Mouse (Mus musculus) CD8-positive naive resting alpha-beta T cell, adult 2 months (primary cell): Measurements from ENCODE around the gene Olfr670.
"Not testable (repeated sequence)": the region's sequence is repeated elsewhere in the genome, so short reads cannot be mapped to it uniquely, and the experiment has no call there.

Source experiments
- DNase-seq, 2 experiments: peaks; one replicate each; pipeline ENCODE4 v3.0.0; 2022; ENCODE audit warnings: low read depth in 2 of 2, low spot score in 2 of 2

Gene Olfr670

GRCm38 (mm10) chr7:104962520-104962919, at the start of gene Olfr670:
Gene Olfr670 (minus strand): TSS chr7:104962620.
- DNase-seq: no peak

- DNase-seq: no peak
Observed at GRCm38 (mm10) chr7:105001929-105002328, 39.5 kb upstream of the Olfr670 start, which contains the start of gene Olfr672. Gene Olfr672 (minus strand): TSS chr7:105002029.

DNA sequence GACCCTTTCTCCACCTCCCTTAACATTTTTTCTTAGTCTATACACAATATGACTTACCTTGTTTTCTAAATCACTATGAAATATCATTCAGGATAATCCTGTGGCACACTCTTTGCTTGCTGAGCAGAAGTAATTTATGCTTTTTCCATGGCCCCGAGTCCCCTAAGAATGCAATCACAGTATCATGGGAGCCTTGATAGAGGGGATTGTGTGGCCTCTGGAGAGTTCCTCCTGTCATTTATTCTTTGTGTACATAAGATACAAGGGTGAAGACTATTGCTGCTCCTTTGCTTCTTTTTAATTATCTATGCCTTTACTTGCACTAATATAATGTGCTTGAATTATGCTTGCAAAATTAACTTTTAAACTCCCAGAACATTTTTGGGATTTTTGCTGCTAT, 16.6 kb upstream of the Olfr670 start, which contains the start of gene Olfr671:
Gene Olfr671, minus strand, starts transcription at position 101 of the 400 bp plus-strand sequence.
- DNase-seq: no peak

- not testable (repeated sequence) for DNase-seq
Observed at GRCm38 (mm10) chr7:104972507-104972906, 10.1 kb upstream of the Olfr670 start.

- not testable (repeated sequence) for DNase-seq
Observed at GRCm38 (mm10) chr7:104950234-104950633, 12.2 kb downstream of the Olfr670 start.

DNA sequence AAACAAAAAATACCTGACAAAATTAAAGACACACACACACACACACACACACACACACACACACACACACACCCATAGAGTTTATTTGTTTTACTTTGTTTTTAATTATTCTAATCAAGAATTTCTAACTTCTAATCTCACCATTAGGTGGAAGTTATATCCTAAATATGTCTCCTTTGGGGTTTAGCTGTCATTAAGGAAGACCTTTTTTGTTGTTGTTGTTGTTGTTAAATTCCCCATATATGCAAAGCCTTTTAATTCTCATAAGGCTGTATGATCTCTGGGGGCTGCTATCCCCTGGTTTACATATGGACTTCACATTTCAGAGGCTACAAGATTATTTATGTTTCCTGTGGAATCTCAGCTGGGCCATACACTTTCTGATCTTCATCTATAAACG, 28.5 kb downstream of the Olfr670 start, which contains the start of gene Olfr669:
Gene Olfr669, plus strand, starts transcription at position 301 of the 400 bp plus-strand sequence.
- DNase-seq: no peak

- DNase-seq: no peak
Observed at GRCm38 (mm10) chr7:104927957-104928356, 34.5 kb downstream of the Olfr670 start, which contains the start of gene Olfr668. Gene Olfr668 (minus strand): TSS chr7:104928057.

DNA sequence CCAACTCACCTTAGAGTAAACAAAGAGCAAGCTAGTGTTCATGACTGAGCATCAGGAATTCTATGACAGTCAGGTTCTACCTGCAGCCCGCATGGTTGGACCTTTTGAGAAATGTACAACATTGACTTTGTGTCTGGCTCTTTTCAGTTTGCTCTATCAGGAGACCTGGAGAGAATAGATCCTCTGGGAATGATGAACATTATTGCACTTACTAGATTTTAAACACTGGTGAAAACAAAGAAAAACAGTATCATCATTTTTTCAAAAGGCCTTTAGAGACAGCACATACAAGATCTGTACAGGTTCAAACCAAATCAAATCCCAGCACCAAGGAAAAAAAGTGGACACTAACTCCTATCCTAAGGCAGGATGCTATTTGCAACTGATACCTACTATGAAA, 41.0 kb downstream of the Olfr670 start, which contains the start of gene Olfr667:
Gene Olfr667, minus strand, starts transcription at position 101 of the 400 bp plus-strand sequence.
- no peak for DNase-seq
